Mouse (Mus musculus): Measurements from ENCODE around the gene Itsn1. TPM values are rescaled to one million over a fixed set of nuclear protein-coding genes. Genes with fewer than 3 reads are reported as not detected.

Itsn1 gene
- polyA plus RNA-seq, 1 experiment: 82.6 TPM

- TF ChIP-seq CTCF (IDR thresholded peaks at IDR 0.05; ENCODE audit: borderline replicate concordance, extremely low read depth, insufficient read depth, insufficient read length): no peak
- TF ChIP-seq POLR2A (IDR thresholded peaks at IDR 0.05; ENCODE audit: borderline replicate concordance, extremely low read depth, insufficient read depth, insufficient read length, poor library complexity, severe bottlenecking): no peak
- peak; percentile 73 for DNase-seq (ENCODE audit: low read depth)
Observed at GRCm38 (mm10) chr16:91898850-91899848, 170.1 kb downstream of the Itsn1 start.

- DNase-seq (ENCODE audit: low read depth): no peak
- no peak for TF ChIP-seq POLR2A (IDR thresholded peaks at IDR 0.05; ENCODE audit: borderline replicate concordance, extremely low read depth, insufficient read depth, insufficient read length, poor library complexity, severe bottlenecking)
Observed at GRCm38 (mm10) chr16:91900274-91900673, 171.2 kb downstream of the Itsn1 start.

- TF ChIP-seq POLR2A (IDR thresholded peaks at IDR 0.05; ENCODE audit: borderline replicate concordance, extremely low read depth, insufficient read depth, insufficient read length, poor library complexity, severe bottlenecking): no peak
- no peak for TF ChIP-seq CTCF (IDR thresholded peaks at IDR 0.05; ENCODE audit: borderline replicate concordance, extremely low read depth, insufficient read depth, insufficient read length)
- DNase-seq (ENCODE audit: low read depth): no peak
Observed at GRCm38 (mm10) chr16:91903801-91904506, 174.9 kb downstream of the Itsn1 start.

- TF ChIP-seq POLR2A (IDR thresholded peaks at IDR 0.05; ENCODE audit: borderline replicate concordance, extremely low read depth, insufficient read depth, insufficient read length, poor library complexity, severe bottlenecking) (no peak), CTCF (IDR thresholded peaks at IDR 0.05; ENCODE audit: borderline replicate concordance, extremely low read depth, insufficient read depth, insufficient read length) (no peak)
- DNase-seq (ENCODE audit: low read depth): no peak
Observed at GRCm38 (mm10) chr16:91905127-91905860, 176.2 kb downstream of the Itsn1 start.

- no peak for TF ChIP-seq POLR2A (IDR thresholded peaks at IDR 0.05; ENCODE audit: borderline replicate concordance, extremely low read depth, insufficient read depth, insufficient read length, poor library complexity, severe bottlenecking)
- no peak for TF ChIP-seq CTCF (IDR thresholded peaks at IDR 0.05; ENCODE audit: borderline replicate concordance, extremely low read depth, insufficient read depth, insufficient read length)
- no peak for DNase-seq (ENCODE audit: low read depth)
Observed at GRCm38 (mm10) chr16:91905987-91906386, 176.9 kb downstream of the Itsn1 start.

GRCm38 (mm10) chr16:91906672-91907071, 177.6 kb downstream of the Itsn1 start:
- TF ChIP-seq POLR2A (IDR thresholded peaks at IDR 0.05; ENCODE audit: borderline replicate concordance, extremely low read depth, insufficient read depth, insufficient read length, poor library complexity, severe bottlenecking) (no peak), CTCF (IDR thresholded peaks at IDR 0.05; ENCODE audit: borderline replicate concordance, extremely low read depth, insufficient read depth, insufficient read length) (no peak)
- no peak for DNase-seq (ENCODE audit: low read depth)

- DNase-seq (ENCODE audit: low read depth): peak; percentile 88
- TF ChIP-seq CTCF (IDR thresholded peaks at IDR 0.05; ENCODE audit: borderline replicate concordance, extremely low read depth, insufficient read depth, insufficient read length): no peak
- no peak for TF ChIP-seq POLR2A (IDR thresholded peaks at IDR 0.05; ENCODE audit: borderline replicate concordance, extremely low read depth, insufficient read depth, insufficient read length, poor library complexity, severe bottlenecking)
Observed at GRCm38 (mm10) chr16:91907158-91907557, 178.1 kb downstream of the Itsn1 start.

GRCm38 (mm10) chr16:91909569-91910335, 180.7 kb downstream of the Itsn1 start:
- DNase-seq (ENCODE audit: low read depth): no peak
- no peak for TF ChIP-seq CTCF (IDR thresholded peaks at IDR 0.05; ENCODE audit: borderline replicate concordance, extremely low read depth, insufficient read depth, insufficient read length)
- no peak for TF ChIP-seq POLR2A (IDR thresholded peaks at IDR 0.05; ENCODE audit: borderline replicate concordance, extremely low read depth, insufficient read depth, insufficient read length, poor library complexity, severe bottlenecking)

- TF ChIP-seq CTCF (IDR thresholded peaks at IDR 0.05; ENCODE audit: borderline replicate concordance, extremely low read depth, insufficient read depth, insufficient read length) (peak; percentile 85), POLR2A (IDR thresholded peaks at IDR 0.05; ENCODE audit: borderline replicate concordance, extremely low read depth, insufficient read depth, insufficient read length, poor library complexity, severe bottlenecking) (no peak)
- peak; percentile 89 for DNase-seq (ENCODE audit: low read depth)
Observed at GRCm38 (mm10) chr16:91917631-91918096, 188.6 kb downstream of the Itsn1 start.

GRCm38 (mm10) chr16:91918461-91918860, 189.4 kb downstream of the Itsn1 start:
- DNase-seq (ENCODE audit: low read depth): peak; percentile 87

More at GRCm38 (mm10) chr16:91918461-91918860, 189.4 kb downstream of the Itsn1 start:
- TF ChIP-seq POLR2A (IDR thresholded peaks at IDR 0.05; ENCODE audit: borderline replicate concordance, extremely low read depth, insufficient read depth, insufficient read length, poor library complexity, severe bottlenecking) (no peak), CTCF (IDR thresholded peaks at IDR 0.05; ENCODE audit: borderline replicate concordance, extremely low read depth, insufficient read depth, insufficient read length) (no peak)

All from brain, embryonic 14.5 days (tissue).